Mouse (Mus musculus) adrenal gland (tissue): ENCODE measurements around the gene Gpr137c.

Experiments used
- intact Hi-C: fragments of 180-260 bp; cut with DNase I; formaldehyde crosslinking; loops from one replicate; pipeline ENCODE4 v1.15.1; 2025
- long read RNA-seq, 2 experiments: library from polyadenylated mRNA; unstranded; transcript quantifications; one replicate each; pipeline ENCODE4 v2.0.0; 2020; ENCODE audit warnings: borderline replicate concordance in 1 of 2; ENCODE audit not compliant: insufficient replicate concordance in 1 of 2

The Gpr137c gene
- long read RNA-seq, experiment 1, partial matches to known transcripts, result 0 of 1 reads
- long read RNA-seq, experiment 1, other reads (novel, unspliced or antisense), result 1 of 1 reads
- long read RNA-seq, experiment 2, full-length matches to known transcripts, result 1 of 1 reads
- long read RNA-seq, experiment 2, partial matches to known transcripts, result 0 of 1 reads
- long read RNA-seq, experiment 2, other reads (novel, unspliced or antisense), result 0 of 1 reads

GRCm38 (mm10) chr14:45219281-45220089 lies at the start of gene Gpr137c:
TSS of gene Gpr137c (plus strand) at chr14:45219717.
- intact Hi-C loops, result loop anchor here (10.0 kb wide), 1 partner anchor 95 kb away; the partner anchor contains the start of gene Ero1l

GRCm38 (mm10) chr14:45172260-45172659 lies 47.3 kb upstream of the Gpr137c start:
- intact Hi-C loops, result no loop called here

DNA sequence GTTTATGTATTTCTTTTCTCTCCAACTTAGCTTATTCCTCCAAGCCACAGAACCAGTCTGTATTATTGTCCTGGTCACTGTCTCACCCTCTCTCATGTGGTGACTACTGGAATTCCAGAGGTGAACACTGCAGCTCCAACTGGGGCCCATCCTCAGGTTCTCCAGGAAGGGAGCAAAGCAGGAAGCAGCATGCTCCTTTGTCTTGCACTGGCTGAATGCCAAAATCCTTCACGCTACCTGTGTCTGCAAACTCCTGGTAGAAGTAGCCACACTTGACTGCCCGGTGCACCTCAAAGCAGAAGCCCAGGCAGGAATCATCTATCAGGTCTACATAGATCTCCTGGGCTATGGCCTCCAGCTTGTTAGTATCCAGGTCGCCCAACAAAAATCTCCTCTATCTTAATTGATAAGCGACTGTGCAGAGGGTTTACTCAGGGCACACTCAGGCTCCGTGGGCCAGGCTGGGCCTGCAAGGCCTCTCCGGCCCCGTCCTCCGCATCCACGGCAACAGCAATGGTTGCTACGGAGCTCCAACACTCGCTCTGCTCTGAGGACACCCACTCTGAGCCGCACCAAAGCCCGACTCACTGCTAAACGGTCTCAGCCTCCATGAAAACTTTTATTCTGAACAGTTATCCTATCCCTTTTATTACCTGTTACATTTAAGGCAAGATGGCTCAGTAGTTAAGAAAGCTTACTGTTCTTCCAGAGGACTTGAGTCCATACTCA lies 44.3 kb upstream of the Gpr137c start:
- intact Hi-C loops, result no loop called here

DNA sequence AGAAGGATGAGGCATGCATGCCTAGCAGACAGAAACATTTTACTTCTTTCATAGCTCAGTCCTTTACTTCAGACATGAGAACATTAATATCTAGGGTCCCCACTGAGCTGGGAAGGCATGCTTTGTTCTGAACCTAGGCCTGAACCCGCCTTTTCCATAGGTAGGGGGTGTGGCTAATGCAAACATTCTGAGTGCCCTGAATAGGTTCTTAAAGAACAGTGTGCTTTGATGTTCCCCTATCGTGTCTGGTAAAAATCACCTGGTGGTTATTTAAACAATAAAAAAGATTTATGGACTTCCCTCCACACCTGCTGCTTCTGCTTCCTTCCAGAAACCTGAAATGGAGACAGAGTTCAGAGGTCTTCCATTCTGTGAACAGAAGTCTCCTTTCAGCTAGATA lies 40.3 kb upstream of the Gpr137c start:
- intact Hi-C loops, result no loop called here

GRCm38 (mm10) chr14:45179606-45180005 lies 39.9 kb upstream of the Gpr137c start:
- intact Hi-C loops, result no loop called here

DNA sequence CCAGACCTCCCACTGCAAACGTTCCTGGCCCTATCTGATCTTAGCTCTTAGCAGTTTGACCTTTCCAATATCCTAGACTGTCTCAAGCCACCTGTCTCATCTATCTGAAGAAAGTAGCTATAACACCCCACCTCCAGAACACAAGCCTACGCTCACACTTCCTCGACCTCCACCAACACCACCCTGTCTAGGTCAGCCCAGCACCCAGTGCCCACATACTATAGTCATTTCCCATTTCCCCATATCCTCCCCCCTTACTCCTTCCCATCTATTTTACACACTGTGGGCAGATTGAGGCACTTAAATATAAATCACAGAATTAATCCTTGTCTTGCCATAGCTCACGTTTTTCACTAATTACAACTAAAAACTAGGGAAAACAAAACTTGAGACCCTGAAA lies 37.9 kb upstream of the Gpr137c start:
- intact Hi-C loops, result no loop called here

DNA sequence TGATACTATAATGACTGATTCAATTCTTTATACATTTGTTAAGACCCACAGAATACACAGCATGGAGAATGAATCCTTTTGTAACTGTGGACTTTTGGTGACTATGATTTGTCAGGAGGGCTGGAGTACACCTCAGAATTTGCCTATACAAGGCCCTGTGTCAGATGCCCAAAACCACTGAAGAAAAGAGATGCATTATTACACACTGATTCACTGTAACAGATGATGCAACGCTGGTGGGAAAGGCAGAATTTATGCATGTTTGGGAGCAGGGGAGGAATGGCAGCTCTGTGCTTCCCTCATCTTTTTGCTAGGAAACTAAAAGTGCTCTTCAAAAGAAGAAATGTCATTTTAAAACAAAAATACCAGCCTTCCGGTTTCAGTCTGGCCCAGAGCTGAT lies 28.5 kb upstream of the Gpr137c start:
- intact Hi-C loops, result no loop called here

GRCm38 (mm10) chr14:45200607-45201006 lies 18.9 kb upstream of the Gpr137c start:
- intact Hi-C loops, result no loop called here

GRCm38 (mm10) chr14:45210683-45211082 lies 8.8 kb upstream of the Gpr137c start:
- intact Hi-C loops, result loop anchor here (10.0 kb wide), 1 partner anchor 104 kb away; the partner anchor contains the start of gene Ero1l

- intact Hi-C loops, result loop anchor here (10.0 kb wide), 1 partner anchor 103 kb away; the partner anchor contains the start of gene Ero1l
Observed at GRCm38 (mm10) chr14:45211431-45211830, 8.1 kb upstream of the Gpr137c start.

GRCm38 (mm10) chr14:45216711-45217340 lies 2.7 kb upstream of the Gpr137c start:
- intact Hi-C loops, result loop anchor here (10.0 kb wide), 1 partner anchor 98 kb away; the partner anchor contains the start of gene Ero1l

GRCm38 (mm10) chr14:45217693-45218092 lies 1.8 kb upstream of the Gpr137c start:
- intact Hi-C loops, result loop anchor here (10.0 kb wide), 1 partner anchor 97 kb away; the partner anchor contains the start of gene Ero1l

DNA sequence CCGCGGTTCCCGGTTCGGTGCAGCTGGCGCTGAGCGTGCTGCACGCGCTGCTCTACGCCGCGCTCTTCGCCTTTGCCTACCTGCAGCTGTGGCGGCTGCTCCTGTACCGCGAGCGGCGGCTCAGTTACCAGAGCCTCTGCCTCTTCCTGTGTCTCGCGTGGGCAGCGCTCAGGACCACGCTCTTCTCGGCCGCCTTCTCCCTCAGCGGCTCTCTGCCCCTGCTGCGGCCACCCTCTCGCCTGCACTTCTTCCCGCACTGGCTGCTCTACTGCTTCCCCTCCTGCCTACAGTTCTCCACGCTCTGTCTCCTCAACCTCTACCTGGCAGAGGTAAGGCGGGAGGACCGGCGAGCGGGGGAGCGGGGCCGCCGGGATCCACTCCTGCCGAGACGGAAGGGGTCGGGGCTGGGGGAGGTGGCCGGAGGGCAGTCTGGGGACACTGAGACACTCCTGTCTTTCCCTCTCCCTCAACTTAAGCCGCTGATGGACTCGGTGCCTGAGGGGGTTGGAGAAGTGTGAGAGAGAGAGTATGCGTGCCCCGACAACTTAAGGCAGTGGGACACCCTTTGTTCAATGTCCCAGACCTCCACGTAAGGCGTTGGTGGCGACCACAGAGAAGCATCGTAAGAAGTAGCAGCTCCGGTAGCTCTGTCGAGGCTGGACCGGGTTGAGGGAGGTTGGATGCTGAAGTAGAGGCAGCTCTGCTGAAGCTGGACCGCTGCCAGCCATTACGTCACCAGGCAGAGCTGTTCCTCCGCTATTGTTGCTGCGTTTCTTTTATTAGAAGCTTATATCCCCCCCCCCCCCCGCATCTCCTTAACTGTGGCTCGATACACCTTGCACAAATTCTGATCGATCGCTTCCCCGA lies 806 bp downstream of the Gpr137c start, which contains the start of gene Txndc16:
TSS of gene Txndc16 (minus strand) at position 239 of the 867 bp plus-strand sequence.
- intact Hi-C loops, result no loop called here

GRCm38 (mm10) chr14:45220957-45221630 lies 1.6 kb downstream of the Gpr137c start:
- intact Hi-C loops, result no loop called here

DNA sequence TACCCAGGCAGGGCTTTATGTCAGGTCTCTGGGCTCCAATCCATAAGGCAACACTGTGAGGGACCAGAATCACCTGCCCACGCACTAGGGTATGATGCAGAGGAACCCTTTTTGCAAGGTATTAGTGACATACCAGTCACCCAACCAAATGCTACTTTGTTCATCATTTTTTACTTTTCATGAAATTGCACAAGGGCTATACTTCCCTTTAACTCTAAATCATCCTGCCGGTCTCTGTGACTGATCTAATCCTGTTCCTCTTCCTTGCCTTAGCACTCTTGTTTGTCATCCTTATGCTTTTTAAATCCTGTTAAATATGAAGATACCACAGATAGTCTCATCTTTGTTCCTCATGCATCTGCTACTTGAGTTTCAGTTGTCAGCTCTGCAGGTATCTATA lies 19.5 kb downstream of the Gpr137c start:
- intact Hi-C loops, result no loop called here

DNA sequence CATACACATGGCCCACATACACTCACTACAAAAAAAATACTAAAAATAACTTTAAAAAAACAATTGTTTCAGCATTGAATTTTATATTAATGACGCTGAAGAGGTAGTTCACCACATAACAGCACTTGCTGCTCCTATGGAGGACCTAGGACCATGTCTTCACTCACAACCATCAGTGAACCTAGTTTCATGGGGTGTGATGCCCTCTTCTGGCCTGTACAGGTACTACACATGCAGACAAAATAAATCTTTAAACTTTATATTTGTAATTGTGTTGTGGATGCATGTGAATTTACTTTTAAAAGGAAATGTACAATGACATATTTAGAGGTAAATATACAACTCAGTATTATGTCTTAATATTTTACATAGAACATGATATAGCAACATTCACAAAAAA lies 22.1 kb downstream of the Gpr137c start:
- intact Hi-C loops, result no loop called here

DNA sequence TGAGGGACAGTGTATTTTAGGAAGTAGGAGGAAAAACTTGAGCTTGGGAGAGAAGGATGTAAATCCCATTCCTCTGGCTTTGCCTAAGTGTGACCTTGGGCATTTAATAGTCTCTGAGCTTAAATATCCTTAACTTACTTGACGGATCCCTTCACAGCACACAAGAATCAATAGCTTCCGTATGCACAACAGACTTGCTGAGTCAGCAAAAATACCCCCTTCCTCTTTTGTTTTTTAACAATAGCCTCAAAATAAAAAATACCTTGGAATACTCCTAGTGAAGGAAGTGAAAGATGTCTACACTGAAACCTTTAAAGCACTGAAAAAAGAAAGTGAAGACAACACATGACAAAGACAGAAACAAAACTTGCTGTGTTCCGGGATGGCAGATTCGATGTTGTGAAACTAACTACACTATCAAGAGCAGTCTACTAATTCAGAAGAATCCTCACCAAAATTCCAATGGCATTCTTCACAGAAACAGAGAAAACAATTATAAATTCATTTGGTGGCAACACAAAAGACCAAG lies 32.1 kb downstream of the Gpr137c start:
- intact Hi-C loops, result no loop called here

GRCm38 (mm10) chr14:45263831-45264592 lies 44.5 kb downstream of the Gpr137c start:
- intact Hi-C loops, result no loop called here

DNA sequence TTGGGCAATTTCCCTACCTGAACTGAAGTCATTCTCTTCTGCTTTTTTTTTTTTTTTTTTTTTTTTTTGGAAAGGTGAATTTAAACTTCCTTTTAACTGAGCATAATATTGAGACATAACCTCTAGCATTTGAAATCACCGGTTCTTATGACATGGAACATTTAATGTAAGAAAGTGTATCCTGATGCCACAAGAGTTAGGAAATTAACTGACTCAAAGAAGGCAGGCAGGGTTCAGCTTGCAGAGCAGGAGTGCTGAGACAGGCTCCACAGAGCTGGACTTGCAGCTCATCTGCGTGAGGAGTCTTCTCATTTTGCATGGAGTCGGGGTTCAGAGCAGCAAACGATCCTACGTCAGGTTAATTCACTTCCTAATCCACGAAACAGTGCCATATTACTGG lies 56.3 kb downstream of the Gpr137c start:
- intact Hi-C loops, result no loop called here
